Mouse (Mus musculus) forebrain, embryonic 15.5 days (tissue): ENCODE data around the gene Rcor2. TPM values are rescaled to one million over a fixed set of nuclear protein-coding genes. Genes with fewer than 3 reads are reported as not detected.

Experiments
- ATAC-seq: fragments of 200-750 bp; cut with Nextera tagmentation; replicated peaks from 2 replicates; pipeline ENCODE4 v1.8.0; 2017; ENCODE audit warnings: mild to moderate bottlenecking, moderate TSS enrichment, moderate library complexity
- H3K27ac ChIP-seq: fragments of 300-500 bp; sonication (generic); replicated peaks from 2 replicates; pipeline ENCODE4 v1.5.1; 2015; ENCODE audit warnings: mild to moderate bottlenecking, inconsistent platforms
- H3K27me3 ChIP-seq: fragments of 300-500 bp; sonication (generic); 2 replicates; pipeline ENCODE4 v1.6.1; 2015; ENCODE audit warnings: inconsistent platforms
- H3K36me3 ChIP-seq: fragments of 300-500 bp; sonication (generic); 2 replicates; pipeline ENCODE4 v1.6.1; 2015; ENCODE audit warnings: mild to moderate bottlenecking, inconsistent platforms
- H3K4me1 ChIP-seq: fragments of 300-500 bp; sonication (generic); 2 replicates; pipeline ENCODE4 v1.6.1; 2015; ENCODE audit warnings: inconsistent platforms
- H3K4me2 ChIP-seq: fragments of 300-500 bp; sonication (generic); replicated peaks from 2 replicates; pipeline ENCODE4 v1.6.1; 2015; ENCODE audit warnings: mild to moderate bottlenecking, inconsistent platforms
- H3K4me3 ChIP-seq: fragments of 300-500 bp; sonication (generic); 2 replicates; pipeline ENCODE4 v1.5.1; 2015; ENCODE audit warnings: mild to moderate bottlenecking, inconsistent platforms
- H3K9ac ChIP-seq: fragments of 300-500 bp; sonication (generic); replicated peaks from 2 replicates; pipeline ENCODE4 v1.6.1; 2015; ENCODE audit warnings: mild to moderate bottlenecking, inconsistent platforms
- H3K9me3 ChIP-seq: fragments of 300-500 bp; sonication (generic); 2 replicates; pipeline ENCODE4 v1.6.1; 2016; ENCODE audit warnings: inconsistent platforms
- WGBS: fragments of 180-500 bp; shearing (Covaris S2); methylation state at CpG from one replicate; pipeline ENCODE4 v1.1.7; 2015; ENCODE audit warnings: mixed read lengths; 5-methylcytosine and 5-hydroxymethylcytosine counted together
- polyA plus RNA-seq: library from polyadenylated mRNA; unstranded; fragments of >200 nt; fragmentation: Nextera tagmentation; extraction: Ambion mirVana; gene quantifications from 2 replicates; pipeline ENCODE4 v1.2.1, GENCODE M21; 2015

The Rcor2 gene
- polyA plus RNA-seq, 1 experiment from 2014 or later, result 60.7 TPM

GRCm38 (mm10) chr19:7301647-7302492 lies 34.7 kb downstream of the Rcor2 start:
- ATAC-seq, result no peak
- Histone ChIP-seq H3K9ac (no peak overlapping the region), H3K27ac (0 out of 2 replicates have a peak overlapping the region, but pooled peaks have one; percentile 10), H3K36me3 (no peaks in the 10 kb centered on the region), H3K4me3 (no peak overlapping the region), H3K4me2 (no peak overlapping the region), H3K27me3 (no peaks in the 10 kb centered on the region), H3K4me1 (peaks cover 16% of the 10 kb centered on the region), H3K9me3 (no peaks in the 10 kb centered on the region)
- 73% methylated on average over 7 of the region's 7 CpGs for WGBS

GRCm38 (mm10) chr19:7302493-7302797 lies 35.3 kb downstream of the Rcor2 start:
- no peak overlapping the region for H3K27ac ChIP-seq
- peaks cover 16% of the 10 kb centered on the region for H3K4me1 ChIP-seq
- no peaks in the 10 kb centered on the region for H3K36me3 ChIP-seq
- H3K4me3 ChIP-seq, result no peak overlapping the region
- H3K27me3 ChIP-seq, result no peaks in the 10 kb centered on the region
- no peak overlapping the region for H3K4me2 ChIP-seq
- H3K9ac ChIP-seq, result no peak overlapping the region
- ATAC-seq, result no peak
- H3K9me3 ChIP-seq, result no peaks in the 10 kb centered on the region
- 96% methylated on average over 1 of the region's 1 CpGs for WGBS

GRCm38 (mm10) chr19:7303796-7304195 lies 36.7 kb downstream of the Rcor2 start:
- H3K27me3 ChIP-seq, result no peaks in the 10 kb centered on the region
- H3K9ac ChIP-seq, result no peak overlapping the region
- no peak overlapping the region for H3K4me2 ChIP-seq
- no peaks in the 10 kb centered on the region for H3K9me3 ChIP-seq
- H3K27ac ChIP-seq, result no peak overlapping the region
- no peak overlapping the region for H3K4me3 ChIP-seq
- WGBS, result 50% methylated on average over 6 of the region's 6 CpGs
- H3K36me3 ChIP-seq, result no peaks in the 10 kb centered on the region
- no peak for ATAC-seq
- peaks cover 21% of the 10 kb centered on the region for H3K4me1 ChIP-seq

- H3K36me3 ChIP-seq, result no peaks in the 10 kb centered on the region
- H3K27ac ChIP-seq, result no peak overlapping the region
- H3K9me3 ChIP-seq, result no peaks in the 10 kb centered on the region
- ATAC-seq, result no peak
- H3K4me3 ChIP-seq, result no peak overlapping the region
- no peak overlapping the region for H3K4me2 ChIP-seq
- H3K9ac ChIP-seq, result no peak overlapping the region
- peaks cover 20% of the 10 kb centered on the region for H3K4me1 ChIP-seq
- 71% methylated on average over 2 of the region's 2 CpGs for WGBS
- H3K27me3 ChIP-seq, result no peaks in the 10 kb centered on the region
These were observed 37.7 kb downstream of the Rcor2 start for GRCm38 (mm10) chr19:7304801-7305200.

GRCm38 (mm10) chr19:7305380-7306310 lies 38.5 kb downstream of the Rcor2 start:
- Histone ChIP-seq H3K9ac (no peak overlapping the region), H3K4me2 (no peak overlapping the region), H3K9me3 (no peaks in the 10 kb centered on the region), H3K27me3 (no peaks in the 10 kb centered on the region), H3K4me3 (no peak overlapping the region), H3K36me3 (no peaks in the 10 kb centered on the region), H3K27ac (no peak overlapping the region), H3K4me1 (peaks cover 28% of the 10 kb centered on the region)
- WGBS, result 86% methylated on average over 10 of the region's 11 CpGs
- ATAC-seq, result no peak

- no peaks in the 10 kb centered on the region for H3K36me3 ChIP-seq
- no peak overlapping the region for H3K4me3 ChIP-seq
- no peak overlapping the region for H3K27ac ChIP-seq
- H3K27me3 ChIP-seq, result no peaks in the 10 kb centered on the region
- 69% methylated on average over 3 of the region's 3 CpGs for WGBS
- H3K4me2 ChIP-seq, result no peak overlapping the region
- H3K9me3 ChIP-seq, result no peaks in the 10 kb centered on the region
- peaks cover 40% of the 10 kb centered on the region for H3K4me1 ChIP-seq
- H3K9ac ChIP-seq, result no peak overlapping the region
- ATAC-seq, result no peak
These were observed 39.8 kb downstream of the Rcor2 start for GRCm38 (mm10) chr19:7306968-7307367.

GRCm38 (mm10) chr19:7307995-7308770 lies 41.1 kb downstream of the Rcor2 start:
- no peak overlapping the region for H3K4me2 ChIP-seq
- ATAC-seq, result peak; percentile 29; the same call in 1 of the 2 replicates

GRCm38 (mm10) chr19:7309738-7310330 lies 42.7 kb downstream of the Rcor2 start:
- H3K9me3 ChIP-seq, result no peaks in the 10 kb centered on the region
- ATAC-seq, result no peak
- no peak overlapping the region for H3K27ac ChIP-seq
- H3K4me2 ChIP-seq, result no peak overlapping the region
- H3K27me3 ChIP-seq, result no peaks in the 10 kb centered on the region
- H3K9ac ChIP-seq, result no peak overlapping the region
- H3K36me3 ChIP-seq, result no peaks in the 10 kb centered on the region
- peaks cover 46% of the 10 kb centered on the region for H3K4me1 ChIP-seq
- no peak overlapping the region for H3K4me3 ChIP-seq
- whole genome bisulfite sequencing, result 85% methylated on average over 2 of the region's 2 CpGs

More at GRCm38 (mm10) chr19:7307995-7308770, 41.1 kb downstream of the Rcor2 start:
- Histone ChIP-seq H3K27me3 (no peaks in the 10 kb centered on the region), H3K9me3 (no peaks in the 10 kb centered on the region), H3K27ac (peak overlapping the region; percentile 52), H3K36me3 (no peaks in the 10 kb centered on the region), H3K4me3 (no peak overlapping the region), H3K4me1 (peaks cover 42% of the 10 kb centered on the region), H3K9ac (0 out of 2 replicates have a peak overlapping the region, but pooled peaks have one; percentile 9)
- WGBS, result 27% methylated on average over 8 of the region's 8 CpGs

- H3K36me3 ChIP-seq, result no peaks in the 10 kb centered on the region
- 28% methylated on average over 5 of the region's 5 CpGs for WGBS
- peaks cover 55% of the 10 kb centered on the region for H3K4me1 ChIP-seq
- H3K4me2 ChIP-seq, result no peak overlapping the region
- H3K4me3 ChIP-seq, result no peak overlapping the region
- peak overlapping the region; percentile 41 for H3K27ac ChIP-seq
- no peak overlapping the region for H3K9ac ChIP-seq
- H3K9me3 ChIP-seq, result no peaks in the 10 kb centered on the region
- no peak for ATAC-seq
- H3K27me3 ChIP-seq, result no peaks in the 10 kb centered on the region
These were observed 43.6 kb downstream of the Rcor2 start for GRCm38 (mm10) chr19:7310704-7311103.

- Histone ChIP-seq H3K27me3 (no peaks in the 10 kb centered on the region), H3K27ac (peak overlapping the region; percentile 41), H3K36me3 (no peaks in the 10 kb centered on the region), H3K9ac (no peak overlapping the region), H3K9me3 (no peaks in the 10 kb centered on the region), H3K4me3 (no peak overlapping the region), H3K4me2 (no peak overlapping the region; the same call in 1 of the 2 replicates), H3K4me1 (peaks cover 61% of the 10 kb centered on the region)
- ATAC-seq, result no peak
- 38% methylated on average over 10 of the region's 10 CpGs for WGBS
These were observed 44.2 kb downstream of the Rcor2 start for GRCm38 (mm10) chr19:7311306-7311705.

GRCm38 (mm10) chr19:7313660-7314059 lies 46.5 kb downstream of the Rcor2 start:
- Histone ChIP-seq H3K4me3 (no peak overlapping the region), H3K27me3 (no peaks in the 10 kb centered on the region), H3K4me2 (no peak overlapping the region), H3K36me3 (no peaks in the 10 kb centered on the region), H3K9ac (no peak overlapping the region), H3K9me3 (no peaks in the 10 kb centered on the region), H3K27ac (no peak overlapping the region), H3K4me1 (peaks cover 54% of the 10 kb centered on the region)
- WGBS, result 83% methylated on average over 2 of the region's 2 CpGs
- no peak for ATAC-seq
